Mouse (Mus musculus): Measurements from ENCODE around the gene Comp. TPM values are rescaled to one million over a fixed set of nuclear protein-coding genes. Genes with fewer than 3 reads are reported as not detected.

Gene Comp
- total and polyA plus RNA-seq, 2 experiments = not detected

- Histone ChIP-seq H3K4me3 (ENCODE audit: insufficient read depth, low read depth, low read length) (no peak overlapping the region), H3K27ac (replicated peaks; ENCODE audit: insufficient read depth, low read depth, low read length) (no peak overlapping the region), H3K36me3 (ENCODE audit: control insufficient read depth, insufficient read depth, low read length) (no peaks in the 10 kb centered on the region), H3K27me3 (ENCODE audit: control insufficient read depth, insufficient read depth, low read length) (no peaks in the 10 kb centered on the region), H3K79me2 (ENCODE audit: control insufficient read depth, insufficient read depth, low read length) (no peaks in the 10 kb centered on the region), H3K4me1 (ENCODE audit: control insufficient read depth, insufficient read depth, low read length) (no peaks in the 10 kb centered on the region), H3K9ac (ENCODE audit: low read depth, low read length) (no peak overlapping the region)
- TF ChIP-seq CTCF (IDR thresholded peaks at IDR 0.05; ENCODE audit: low read depth, low read length) (no peak), POLR2A (IDR thresholded peaks at IDR 0.05; ENCODE audit: extremely low read depth, insufficient read depth, low read length) (no peak)
- no peak for DNase-seq (ENCODE audit: extremely low read depth, low read depth, low spot score)
- WGBS = 89% methylated on average over 6 of the region's 6 CpGs
These were observed 34.9 kb downstream of the Comp start for GRCm38 (mm10) chr8:70408301-70408700.

GRCm38 (mm10) chr8:70409019-70409418, 35.7 kb downstream of the Comp start:
- Histone ChIP-seq H3K27me3 (ENCODE audit: control insufficient read depth, insufficient read depth, low read length) (no peaks in the 10 kb centered on the region), H3K4me3 (ENCODE audit: insufficient read depth, low read depth, low read length) (no peak overlapping the region), H3K27ac (replicated peaks; ENCODE audit: insufficient read depth, low read depth, low read length) (no peak overlapping the region), H3K36me3 (ENCODE audit: control insufficient read depth, insufficient read depth, low read length) (no peaks in the 10 kb centered on the region), H3K79me2 (ENCODE audit: control insufficient read depth, insufficient read depth, low read length) (no peaks in the 10 kb centered on the region), H3K4me1 (ENCODE audit: control insufficient read depth, insufficient read depth, low read length) (no peaks in the 10 kb centered on the region), H3K9ac (ENCODE audit: low read depth, low read length) (no peak overlapping the region)
- 94% methylated on average over 10 of the region's 10 CpGs for WGBS
- TF ChIP-seq CTCF (IDR thresholded peaks at IDR 0.05; ENCODE audit: low read depth, low read length) = no peak
- TF ChIP-seq POLR2A (IDR thresholded peaks at IDR 0.05; ENCODE audit: extremely low read depth, insufficient read depth, low read length) = no peak
- DNase-seq (ENCODE audit: extremely low read depth, low read depth, low spot score) = no peak

- Histone ChIP-seq H3K27me3 (ENCODE audit: control insufficient read depth, insufficient read depth, low read length) (no peaks in the 10 kb centered on the region), H3K4me1 (ENCODE audit: control insufficient read depth, insufficient read depth, low read length) (no peaks in the 10 kb centered on the region), H3K36me3 (ENCODE audit: control insufficient read depth, insufficient read depth, low read length) (no peaks in the 10 kb centered on the region), H3K4me3 (ENCODE audit: insufficient read depth, low read depth, low read length) (no peak overlapping the region), H3K27ac (replicated peaks; ENCODE audit: insufficient read depth, low read depth, low read length) (no peak overlapping the region), H3K79me2 (ENCODE audit: control insufficient read depth, insufficient read depth, low read length) (no peaks in the 10 kb centered on the region), H3K9ac (ENCODE audit: low read depth, low read length) (no peak overlapping the region)
- DNase-seq (ENCODE audit: extremely low read depth, low read depth, low spot score) = no peak
- 50% methylated on average over 9 of the region's 9 CpGs for WGBS
- TF ChIP-seq CTCF (IDR thresholded peaks at IDR 0.05; ENCODE audit: low read depth, low read length) (no peak), POLR2A (IDR thresholded peaks at IDR 0.05; ENCODE audit: extremely low read depth, insufficient read depth, low read length) (no peak)
These were observed 36.1 kb downstream of the Comp start for GRCm38 (mm10) chr8:70409455-70409871.

GRCm38 (mm10) chr8:70410281-70410680, 36.9 kb downstream of the Comp start:
- Histone ChIP-seq H3K4me3 (ENCODE audit: insufficient read depth, low read depth, low read length) (no peak overlapping the region), H3K9ac (ENCODE audit: low read depth, low read length) (no peak overlapping the region), H3K27ac (replicated peaks; ENCODE audit: insufficient read depth, low read depth, low read length) (no peak overlapping the region), H3K27me3 (ENCODE audit: control insufficient read depth, insufficient read depth, low read length) (no peaks in the 10 kb centered on the region), H3K79me2 (ENCODE audit: control insufficient read depth, insufficient read depth, low read length) (no peaks in the 10 kb centered on the region), H3K4me1 (ENCODE audit: control insufficient read depth, insufficient read depth, low read length) (no peaks in the 10 kb centered on the region), H3K36me3 (ENCODE audit: control insufficient read depth, insufficient read depth, low read length) (no peaks in the 10 kb centered on the region)
- WGBS = 95% methylated on average over 5 of the region's 5 CpGs
- DNase-seq (ENCODE audit: extremely low read depth, low read depth, low spot score) = no peak
- no peak for TF ChIP-seq CTCF (IDR thresholded peaks at IDR 0.05; ENCODE audit: low read depth, low read length)
- no peak for TF ChIP-seq POLR2A (IDR thresholded peaks at IDR 0.05; ENCODE audit: extremely low read depth, insufficient read depth, low read length)

GRCm38 (mm10) chr8:70414310-70414946, 41.1 kb downstream of the Comp start:
- no peak for DNase-seq (ENCODE audit: extremely low read depth, low read depth, low spot score)
- TF ChIP-seq POLR2A (IDR thresholded peaks at IDR 0.05; ENCODE audit: extremely low read depth, insufficient read depth, low read length) = no peak
- TF ChIP-seq CTCF (IDR thresholded peaks at IDR 0.05; ENCODE audit: low read depth, low read length) = no peak
- Histone ChIP-seq H3K36me3 (ENCODE audit: control insufficient read depth, insufficient read depth, low read length) (no peaks in the 10 kb centered on the region), H3K4me3 (ENCODE audit: insufficient read depth, low read depth, low read length) (no peak overlapping the region), H3K79me2 (ENCODE audit: control insufficient read depth, insufficient read depth, low read length) (no peaks in the 10 kb centered on the region), H3K27ac (replicated peaks; ENCODE audit: insufficient read depth, low read depth, low read length) (no peak overlapping the region), H3K27me3 (ENCODE audit: control insufficient read depth, insufficient read depth, low read length) (no peaks in the 10 kb centered on the region), H3K4me1 (ENCODE audit: control insufficient read depth, insufficient read depth, low read length) (no peaks in the 10 kb centered on the region), H3K9ac (ENCODE audit: low read depth, low read length) (no peak overlapping the region)
- WGBS = 78% methylated on average over 6 of the region's 6 CpGs

Measured in liver, adult 2 months (tissue).